Mouse (Mus musculus) liver, embryonic 15.5 days (tissue): Measurements from ENCODE around the gene Cactin. TPM values are rescaled to one million over a fixed set of nuclear protein-coding genes. Genes with fewer than 3 reads are reported as not detected.
A peak's percentile ranks its signal among the peaks of the same experiment; 100 is the strongest.

Experiments used
- ATAC-seq: fragments of 200-750 bp; cut with Nextera tagmentation; 2 replicates; pipeline ENCODE4 v1.8.0; 2017; ENCODE audit warnings: moderate number of reproducible peaks, mild to moderate bottlenecking, moderate library complexity; ENCODE audit not compliant: insufficient read depth
- H3K27ac ChIP-seq: fragments of 300-500 bp; sonication (generic); replicated peaks from 2 replicates; pipeline ENCODE4 v1.5.1; 2015; ENCODE audit warnings: mild to moderate bottlenecking, inconsistent platforms
- H3K27me3 ChIP-seq: fragments of 300-500 bp; sonication (generic); 2 replicates; pipeline ENCODE4 v1.6.1; 2015; ENCODE audit warnings: mild to moderate bottlenecking, inconsistent platforms
- H3K36me3 ChIP-seq: fragments of 300-500 bp; sonication (generic); replicated peaks from 2 replicates; pipeline ENCODE4 v1.6.1; 2015; ENCODE audit warnings: moderate library complexity, mild to moderate bottlenecking, inconsistent platforms
- H3K4me1 ChIP-seq: fragments of 300-500 bp; sonication (generic); replicated peaks from 2 replicates; pipeline ENCODE4 v1.6.1; 2015; ENCODE audit warnings: inconsistent platforms
- H3K4me2 ChIP-seq: fragments of 300-500 bp; sonication (generic); 2 replicates; pipeline ENCODE4 v1.6.1; 2015; ENCODE audit warnings: moderate library complexity, mild to moderate bottlenecking, inconsistent platforms
- H3K4me3 ChIP-seq: fragments of 300-500 bp; sonication (generic); replicated peaks from 2 replicates; pipeline ENCODE4 v1.5.1; 2015; ENCODE audit warnings: mild to moderate bottlenecking, inconsistent platforms
- H3K9ac ChIP-seq: fragments of 300-500 bp; sonication (generic); 2 replicates; pipeline ENCODE4 v1.6.1; 2015; ENCODE audit warnings: moderate library complexity, mild to moderate bottlenecking, inconsistent platforms
- H3K9me3 ChIP-seq: fragments of 300-500 bp; sonication (generic); replicated peaks from 2 replicates; pipeline ENCODE4 v1.6.1; 2016; ENCODE audit warnings: inconsistent platforms
- WGBS: fragments of 180-500 bp; shearing (Covaris S2); methylation state at CpG from one replicate; pipeline ENCODE4 v1.1.7; 2015; ENCODE audit warnings: mixed read lengths; ENCODE audit not compliant: insufficient replicate concordance; 5-methylcytosine and 5-hydroxymethylcytosine counted together
- polyA plus RNA-seq: library from polyadenylated mRNA; unstranded; fragments of >200 nt; fragmentation: Nextera tagmentation; extraction: Ambion mirVana; gene quantifications from 2 replicates; pipeline ENCODE4 v1.2.1, GENCODE M21; 2015

The Cactin gene
- polyA plus RNA-seq, 1 experiment from 2014 or later = 24.3 TPM

DNA sequence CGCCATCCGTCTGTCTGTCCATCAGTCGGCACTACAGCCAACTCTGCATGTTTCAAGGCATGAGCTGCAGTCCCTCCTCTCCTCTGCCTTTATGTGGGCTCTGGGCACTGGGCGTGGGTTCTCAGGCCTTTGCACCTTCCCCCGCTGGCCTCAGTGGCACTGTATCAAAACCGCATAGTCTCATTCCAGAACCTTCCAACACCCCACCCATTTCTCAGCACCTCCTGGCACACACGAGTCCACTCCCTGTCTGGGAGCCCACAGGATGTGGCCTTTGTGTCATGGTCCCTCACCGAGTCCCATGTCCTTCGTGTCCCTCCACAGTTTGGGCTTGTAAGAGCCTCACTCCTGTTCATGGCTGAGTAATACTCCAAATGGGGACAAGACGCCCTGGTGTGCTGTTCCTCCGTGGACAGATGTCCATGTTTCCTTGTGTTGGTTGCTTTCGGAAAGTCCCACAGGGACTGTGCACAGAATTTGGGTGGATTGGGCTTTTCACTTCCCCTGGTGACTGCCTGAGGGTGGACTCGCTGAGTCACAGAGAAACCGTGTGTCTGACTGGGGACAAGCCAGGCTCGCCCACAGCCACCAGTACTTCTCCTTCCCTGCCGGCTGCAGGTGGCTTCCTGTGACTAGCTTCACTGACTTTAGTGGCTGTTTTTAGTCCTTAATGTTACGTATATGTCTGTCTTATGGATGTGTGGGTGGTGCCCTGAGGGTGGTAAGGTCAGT, 22.4 kb upstream of the Cactin start:
- no peak for ATAC-seq
- H3K4me1 ChIP-seq = peaks cover 100% of the 10 kb centered on the region
- H3K4me3 ChIP-seq = no peak overlapping the region
- no peaks in the 10 kb centered on the region for H3K9me3 ChIP-seq
- no peak overlapping the region for H3K9ac ChIP-seq
- H3K27ac ChIP-seq = peak overlapping the region; percentile 86
- H3K27me3 ChIP-seq = no peaks in the 10 kb centered on the region
- WGBS = 61% methylated on average over 17 of the region's 17 CpGs
- peak overlapping the region; percentile 27; the same call in 1 of the 2 replicates for H3K4me2 ChIP-seq
- H3K36me3 ChIP-seq = 0 out of 2 replicates have a peak, but pooled peaks cover 6% of the 10 kb centered on the region

- no peak; the same call in 1 of the 2 replicates for ATAC-seq
- 61% methylated on average over 14 of the region's 14 CpGs for WGBS
- Histone ChIP-seq H3K9ac (no peak overlapping the region), H3K4me3 (no peak overlapping the region), H3K36me3 (0 out of 2 replicates have a peak, but pooled peaks cover 6% of the 10 kb centered on the region), H3K9me3 (no peaks in the 10 kb centered on the region), H3K4me2 (peak overlapping the region; percentile 27), H3K4me1 (peaks cover 100% of the 10 kb centered on the region), H3K27ac (peak overlapping the region; percentile 86), H3K27me3 (no peaks in the 10 kb centered on the region)
These were observed 21.1 kb upstream of the Cactin start for GRCm38 (mm10) chr10:81299585-81300351.

GRCm38 (mm10) chr10:81300352-81300907, 20.5 kb upstream of the Cactin start:
- H3K36me3 ChIP-seq = 0 out of 2 replicates have a peak, but pooled peaks cover 4% of the 10 kb centered on the region
- H3K9ac ChIP-seq = no peak overlapping the region
- peaks cover 97% of the 10 kb centered on the region for H3K4me1 ChIP-seq
- 77% methylated on average over 9 of the region's 9 CpGs for WGBS
- peak overlapping the region; percentile 86 for H3K27ac ChIP-seq
- H3K4me2 ChIP-seq = peak overlapping the region; percentile 27
- ATAC-seq = peak; percentile 36
- H3K9me3 ChIP-seq = no peaks in the 10 kb centered on the region
- no peaks in the 10 kb centered on the region for H3K27me3 ChIP-seq
- no peak overlapping the region for H3K4me3 ChIP-seq

DNA sequence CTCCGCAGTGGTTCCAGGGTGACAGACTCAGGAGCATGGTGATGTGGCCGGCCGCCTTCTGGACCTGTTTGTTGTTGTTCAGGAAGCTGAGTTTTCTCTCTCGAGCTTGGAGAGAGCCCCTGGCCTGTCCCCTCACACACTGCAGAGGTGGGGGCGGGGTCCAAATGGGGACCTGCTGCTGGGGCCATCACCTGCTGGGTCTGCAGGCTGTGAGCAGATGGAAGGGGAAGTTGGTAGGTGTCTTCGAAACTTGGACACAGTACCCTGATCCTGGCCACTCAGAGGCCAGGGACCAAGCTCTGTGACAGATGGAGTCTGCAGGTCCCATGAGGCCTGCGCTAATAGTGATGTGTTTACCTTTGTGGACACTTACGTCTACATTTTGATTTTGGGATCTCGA, 19.6 kb upstream of the Cactin start:
- Histone ChIP-seq H3K4me1 (peaks cover 88% of the 10 kb centered on the region), H3K27me3 (no peaks in the 10 kb centered on the region), H3K9ac (no peak overlapping the region), H3K36me3 (peaks cover 8% of the 10 kb centered on the region), H3K4me3 (no peak overlapping the region), H3K27ac (0 out of 2 replicates have a peak overlapping the region, but pooled peaks have one; percentile 86), H3K4me2 (no peak overlapping the region), H3K9me3 (no peaks in the 10 kb centered on the region)
- ATAC-seq = no peak
- 63% methylated on average over 9 of the region's 9 CpGs for WGBS

DNA sequence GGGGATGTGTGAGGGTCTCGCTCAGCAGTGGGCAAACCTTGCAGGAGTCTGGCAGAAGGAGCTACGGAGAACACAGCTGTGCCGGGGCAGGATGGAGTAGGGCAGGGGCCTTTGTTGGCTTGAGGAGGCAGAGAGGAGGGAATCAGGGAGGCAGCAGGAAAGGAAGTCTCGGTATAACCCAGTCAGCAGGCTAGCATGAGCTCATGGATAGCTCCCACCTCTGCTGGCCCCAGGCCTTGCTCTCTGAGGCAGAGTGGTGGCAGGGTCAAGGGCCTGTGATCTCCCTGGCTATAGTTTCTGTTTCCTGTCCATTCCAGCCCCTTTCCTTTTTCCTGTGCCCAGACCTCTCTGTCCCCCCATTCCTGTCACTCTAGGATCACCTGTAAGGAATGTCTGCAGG, 18.6 kb upstream of the Cactin start:
- 0 out of 2 replicates have a peak overlapping the region, but pooled peaks have one; percentile 31 for H3K27ac ChIP-seq
- H3K9ac ChIP-seq = peak overlapping the region; percentile 13
- ATAC-seq = no peak
- H3K9me3 ChIP-seq = no peaks in the 10 kb centered on the region
- peak overlapping the region; percentile 43 for H3K4me2 ChIP-seq
- 0 out of 2 replicates have a peak overlapping the region, but pooled peaks have one; percentile 10 for H3K4me3 ChIP-seq
- H3K36me3 ChIP-seq = peaks cover 18% of the 10 kb centered on the region
- peaks cover 79% of the 10 kb centered on the region for H3K4me1 ChIP-seq
- H3K27me3 ChIP-seq = no peaks in the 10 kb centered on the region
- 62% methylated on average over 4 of the region's 4 CpGs for WGBS

- no peaks in the 10 kb centered on the region for H3K27me3 ChIP-seq
- peaks cover 23% of the 10 kb centered on the region for H3K36me3 ChIP-seq
- peaks cover 73% of the 10 kb centered on the region for H3K4me1 ChIP-seq
- peak overlapping the region; percentile 13 for H3K9ac ChIP-seq
- H3K4me3 ChIP-seq = 0 out of 2 replicates have a peak overlapping the region, but pooled peaks have one; percentile 10
- WGBS = 13% methylated on average over 14 of the region's 14 CpGs
- no peaks in the 10 kb centered on the region for H3K9me3 ChIP-seq
- 0 out of 2 replicates have a peak, but pooled peaks have one; percentile 3 for ATAC-seq
- H3K4me2 ChIP-seq = peak overlapping the region; percentile 43
- peak overlapping the region; percentile 56 for H3K27ac ChIP-seq
These were observed 18.1 kb upstream of the Cactin start for GRCm38 (mm10) chr10:81302781-81303218.

DNA sequence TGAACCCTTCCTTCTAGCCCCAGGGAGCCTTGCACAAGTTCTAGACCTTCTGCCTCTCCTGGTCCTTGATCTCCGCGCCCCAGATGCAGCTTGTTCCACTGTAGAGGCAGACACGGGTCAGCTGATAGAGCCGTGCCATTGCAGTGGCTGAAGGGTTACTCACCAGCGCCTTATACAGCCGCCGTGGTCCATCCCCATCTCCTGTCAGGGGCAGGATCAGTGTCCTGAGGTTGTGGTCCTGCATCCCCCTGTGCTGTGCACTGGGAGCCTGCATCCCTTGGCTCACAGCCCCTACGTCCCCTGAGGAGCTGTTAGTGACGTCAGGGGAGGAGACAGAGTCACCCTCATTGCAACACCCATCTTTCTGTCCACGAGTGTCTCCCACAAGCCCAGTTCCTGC, 17.6 kb upstream of the Cactin start:
- no peaks in the 10 kb centered on the region for H3K27me3 ChIP-seq
- WGBS = 31% methylated on average over 10 of the region's 10 CpGs
- H3K4me3 ChIP-seq = no peak overlapping the region
- H3K4me1 ChIP-seq = peaks cover 69% of the 10 kb centered on the region
- peak overlapping the region; percentile 43 for H3K4me2 ChIP-seq
- H3K36me3 ChIP-seq = peaks cover 27% of the 10 kb centered on the region
- peak overlapping the region; percentile 56 for H3K27ac ChIP-seq
- no peaks in the 10 kb centered on the region for H3K9me3 ChIP-seq
- no peak for ATAC-seq
- 0 out of 2 replicates have a peak overlapping the region, but pooled peaks have one; percentile 13 for H3K9ac ChIP-seq

DNA sequence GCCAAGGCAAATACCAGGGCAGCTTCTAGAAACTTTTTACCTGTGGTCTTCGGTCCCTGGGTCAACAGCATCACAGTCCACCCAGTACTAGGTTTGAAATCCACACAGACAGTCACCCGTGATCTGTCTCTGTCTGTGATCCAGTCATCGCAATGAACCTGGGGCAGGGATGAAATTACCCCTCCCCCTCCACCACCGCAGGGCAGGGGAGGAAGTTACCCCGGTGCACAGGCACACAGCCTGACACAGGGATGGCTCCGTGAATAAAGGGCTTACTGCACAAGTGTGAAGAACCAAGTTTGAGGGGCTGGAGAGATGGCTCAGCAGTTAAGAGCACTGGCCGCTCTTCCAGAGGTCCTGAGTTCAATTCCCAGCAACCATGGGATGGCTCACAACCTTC, 17.1 kb upstream of the Cactin start:
- Histone ChIP-seq H3K4me2 (peak overlapping the region; percentile 4; the same call in 1 of the 2 replicates), H3K4me3 (no peak overlapping the region), H3K27ac (peak overlapping the region; percentile 56; the same call in 1 of the 2 replicates), H3K27me3 (no peaks in the 10 kb centered on the region), H3K4me1 (peaks cover 64% of the 10 kb centered on the region), H3K36me3 (peaks cover 32% of the 10 kb centered on the region), H3K9me3 (no peaks in the 10 kb centered on the region), H3K9ac (no peak overlapping the region)
- no peak for ATAC-seq
- 36% methylated on average over 7 of the region's 7 CpGs for WGBS

DNA sequence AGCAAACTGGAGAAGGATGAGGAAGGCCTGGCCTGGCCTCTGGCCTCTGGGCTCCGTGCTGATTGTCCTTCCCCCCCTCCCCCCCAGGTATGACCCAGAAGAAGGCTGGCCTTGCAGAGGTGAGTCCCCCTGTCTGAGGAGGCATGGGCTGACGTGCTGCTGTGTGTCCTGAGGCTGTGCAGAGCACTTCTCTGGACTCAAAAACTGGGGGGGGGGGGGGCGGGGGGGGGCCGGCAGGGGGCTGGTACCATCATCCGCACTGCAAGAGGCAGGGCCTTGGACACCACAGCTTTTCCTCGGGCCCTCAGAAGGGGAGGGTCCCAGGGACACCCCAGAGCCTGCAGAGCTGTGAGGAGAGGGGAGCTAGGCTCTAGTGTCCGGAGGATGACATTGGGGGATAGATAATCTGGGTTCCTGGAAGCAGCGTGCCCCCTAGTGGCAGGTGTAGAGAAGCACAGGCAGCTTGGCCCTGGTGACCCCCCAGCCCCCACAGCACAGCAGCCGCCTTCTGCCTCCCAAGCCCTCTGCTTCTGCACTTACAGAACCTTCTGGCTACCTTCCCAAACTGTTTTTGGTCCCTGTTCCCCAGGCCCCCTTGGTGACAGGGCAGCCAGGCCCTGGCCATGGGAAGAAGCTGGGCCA, 16.2 kb upstream of the Cactin start:
- Histone ChIP-seq H3K27ac (no peak overlapping the region), H3K9me3 (no peaks in the 10 kb centered on the region), H3K4me3 (no peak overlapping the region), H3K4me1 (peaks cover 54% of the 10 kb centered on the region), H3K27me3 (no peaks in the 10 kb centered on the region), H3K9ac (no peak overlapping the region), H3K4me2 (peak overlapping the region; percentile 30; the same call in 1 of the 2 replicates), H3K36me3 (peaks cover 42% of the 10 kb centered on the region)
- ATAC-seq = no peak
- 16% methylated on average over 7 of the region's 9 CpGs for WGBS

- H3K4me2 ChIP-seq = no peak overlapping the region
- H3K27ac ChIP-seq = no peak overlapping the region
- ATAC-seq = no peak
- H3K36me3 ChIP-seq = peaks cover 51% of the 10 kb centered on the region
- H3K4me3 ChIP-seq = no peak overlapping the region
- WGBS = 85% methylated on average over 14 of the region's 14 CpGs
- H3K9ac ChIP-seq = no peak overlapping the region
- H3K4me1 ChIP-seq = peaks cover 45% of the 10 kb centered on the region
- H3K9me3 ChIP-seq = no peaks in the 10 kb centered on the region
- no peaks in the 10 kb centered on the region for H3K27me3 ChIP-seq
These were observed 15.2 kb upstream of the Cactin start for GRCm38 (mm10) chr10:81305663-81306062.
